Mouse (Mus musculus): Measurements from ENCODE around the gene Safb2.

GRCm38 (mm10) chr17:56514330-56514729, 70.1 kb downstream of the Safb2 start:
- no peak for TF ChIP-seq CTCF (IDR thresholded peaks at IDR 0.05; ENCODE audit: borderline replicate concordance, insufficient read depth, low read length)
- no peak for TF ChIP-seq POLR2A (IDR thresholded peaks at IDR 0.05; ENCODE audit: low read depth, low read length)
